Mouse (Mus musculus) intestine, embryonic 15.5 days (tissue): ENCODE measurements at regions not wholly inside any gene's neighbourhood (a gene's known extent, or its start where the extent isn't known, plus 50 kb on each side); places are given as distances from the start of the nearest gene placed in this dataset.
"Not testable (repeated sequence)": the region's sequence is repeated elsewhere in the genome, so short reads cannot be mapped to it uniquely, and the experiment has no call there.

Experiments
- ATAC-seq: fragments of 200-750 bp; cut with Nextera tagmentation; 2 replicates; pipeline ENCODE4 v1.8.0; 2017; ENCODE audit warnings: moderate TSS enrichment, moderate library complexity
- H3K27ac ChIP-seq: fragments of 300-500 bp; sonication (generic); 2 replicates; pipeline ENCODE4 v1.5.1; 2015; ENCODE audit warnings: mild to moderate bottlenecking, inconsistent platforms
- H3K27me3 ChIP-seq: fragments of 300-500 bp; sonication (generic); replicated peaks from 2 replicates; pipeline ENCODE4 v1.6.1; 2015; ENCODE audit warnings: inconsistent platforms
- H3K36me3 ChIP-seq: fragments of 300-500 bp; sonication (generic); 2 replicates; pipeline ENCODE4 v1.6.1; 2015; ENCODE audit warnings: inconsistent platforms
- H3K4me1 ChIP-seq: fragments of 300-500 bp; sonication (generic); replicated peaks from 2 replicates; pipeline ENCODE4 v1.6.1; 2015; ENCODE audit warnings: inconsistent platforms
- H3K4me2 ChIP-seq: fragments of 300-500 bp; sonication (generic); replicated peaks from 2 replicates; pipeline ENCODE4 v1.6.1; 2015; ENCODE audit warnings: mild to moderate bottlenecking, inconsistent platforms
- H3K4me3 ChIP-seq: fragments of 300-500 bp; sonication (generic); replicated peaks from 2 replicates; pipeline ENCODE4 v1.5.1; 2015; ENCODE audit warnings: inconsistent platforms
- H3K9ac ChIP-seq: fragments of 300-500 bp; sonication (generic); 2 replicates; pipeline ENCODE4 v1.6.1; 2015; ENCODE audit warnings: inconsistent platforms
- H3K9me3 ChIP-seq: fragments of 300-500 bp; sonication (generic); 2 replicates; pipeline ENCODE4 v1.6.1; 2016; ENCODE audit warnings: inconsistent platforms
- WGBS: fragments of 180-500 bp; shearing (Covaris S2); methylation state at CpG from one replicate; pipeline ENCODE4 v1.1.7; 2015; 5-methylcytosine and 5-hydroxymethylcytosine counted together

DNA sequence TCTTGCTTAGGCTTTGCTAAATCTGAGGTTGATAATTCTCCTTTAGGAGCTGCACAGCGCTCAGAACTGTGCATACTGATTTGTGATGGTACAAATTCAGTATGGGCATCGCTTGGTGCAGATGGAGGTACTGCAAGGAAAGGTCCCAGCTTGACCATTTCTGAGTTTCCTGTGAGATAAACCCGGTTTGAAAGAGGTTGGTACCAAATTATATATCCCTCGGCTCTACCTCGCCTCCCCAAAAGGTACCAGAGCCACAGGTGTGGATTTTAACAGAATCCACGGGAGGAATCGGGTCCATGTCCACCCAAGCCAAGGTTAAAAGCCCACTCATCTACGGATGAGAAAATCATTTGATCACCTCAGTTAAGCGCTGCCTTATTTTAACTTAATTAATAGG lies 172.5 kb upstream of the Zfp808 start:
- not testable (repeated sequence) for ATAC-seq, H3K27me3 ChIP-seq, H3K4me1 ChIP-seq, H3K4me3 ChIP-seq, H3K9me3 ChIP-seq, H3K36me3 ChIP-seq, H3K27ac ChIP-seq, H3K4me2 ChIP-seq, H3K9ac ChIP-seq
- 93% methylated on average over 9 of the region's 9 CpGs for WGBS

DNA sequence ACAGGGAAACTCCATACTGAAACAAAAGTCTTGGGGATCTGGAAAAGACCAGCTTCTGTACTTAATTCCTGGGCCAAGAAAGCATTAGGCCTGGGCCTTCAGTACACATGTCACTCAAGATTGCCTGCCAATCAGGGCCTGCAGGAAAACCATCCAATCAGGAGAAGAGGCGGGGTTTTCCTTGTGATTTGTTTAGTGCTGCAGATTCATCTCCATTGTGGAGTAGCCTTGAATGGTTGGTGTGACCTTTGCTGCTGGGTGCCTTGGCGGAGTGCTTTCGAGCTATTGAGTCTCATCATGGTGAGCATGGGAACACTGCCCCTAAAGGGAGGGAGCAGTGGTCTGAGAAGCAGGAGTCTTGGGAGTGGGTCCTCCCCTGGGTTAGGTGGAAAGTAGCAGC lies 150.8 kb upstream of the Zfp808 start:
- H3K27ac ChIP-seq, H3K9me3 ChIP-seq, H3K27me3 ChIP-seq, ATAC-seq, H3K4me2 ChIP-seq, H3K9ac ChIP-seq, H3K4me1 ChIP-seq, H3K36me3 ChIP-seq, H3K4me3 ChIP-seq: not testable (repeated sequence)
- 93% methylated on average over 3 of the region's 3 CpGs for WGBS

DNA sequence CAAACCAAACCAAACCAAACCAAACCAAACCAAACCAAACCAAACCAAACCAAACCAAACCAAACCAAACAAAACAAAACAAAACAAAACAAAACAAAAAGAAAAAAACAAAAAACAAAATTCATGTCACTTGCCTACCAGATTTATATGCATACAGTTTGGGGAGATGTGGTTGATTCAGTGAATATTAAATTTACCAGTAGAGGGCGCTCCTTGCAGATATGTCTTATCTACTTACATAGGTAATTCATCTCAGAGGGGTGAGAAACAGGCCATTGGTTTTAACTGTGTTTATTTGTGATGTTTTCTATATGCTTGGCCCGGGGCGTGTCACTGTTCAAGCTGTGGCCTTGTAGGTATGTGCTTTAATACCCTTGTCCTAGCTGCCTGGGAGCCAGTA lies 133.2 kb upstream of the Zfp808 start:
- not testable (repeated sequence) for H3K9me3 ChIP-seq, H3K27me3 ChIP-seq, H3K4me3 ChIP-seq, H3K4me2 ChIP-seq, H3K4me1 ChIP-seq, ATAC-seq, H3K9ac ChIP-seq, H3K27ac ChIP-seq, H3K36me3 ChIP-seq
- 64% methylated on average over 3 of the region's 3 CpGs for WGBS

DNA sequence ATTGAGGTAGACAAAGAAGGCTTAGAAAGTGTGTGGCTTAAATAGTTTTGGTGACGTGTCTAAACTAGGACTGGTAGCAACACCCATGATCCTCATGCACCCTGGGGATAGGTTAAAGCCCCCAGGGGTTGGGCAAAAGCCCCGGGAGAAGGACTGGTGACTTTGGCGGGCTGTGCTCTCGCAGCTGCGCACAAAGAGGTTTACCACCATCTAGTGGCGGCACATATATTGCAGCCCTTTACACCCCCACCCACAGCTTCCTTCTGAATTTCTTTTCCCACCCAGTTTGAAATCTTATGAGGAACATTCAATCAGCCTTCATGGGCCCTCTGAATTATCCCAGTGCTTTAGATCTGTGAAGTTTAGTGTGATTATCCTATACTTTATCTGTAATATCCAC lies 130.9 kb upstream of the Zfp808 start:
- not testable (repeated sequence) for H3K27ac ChIP-seq

DNA sequence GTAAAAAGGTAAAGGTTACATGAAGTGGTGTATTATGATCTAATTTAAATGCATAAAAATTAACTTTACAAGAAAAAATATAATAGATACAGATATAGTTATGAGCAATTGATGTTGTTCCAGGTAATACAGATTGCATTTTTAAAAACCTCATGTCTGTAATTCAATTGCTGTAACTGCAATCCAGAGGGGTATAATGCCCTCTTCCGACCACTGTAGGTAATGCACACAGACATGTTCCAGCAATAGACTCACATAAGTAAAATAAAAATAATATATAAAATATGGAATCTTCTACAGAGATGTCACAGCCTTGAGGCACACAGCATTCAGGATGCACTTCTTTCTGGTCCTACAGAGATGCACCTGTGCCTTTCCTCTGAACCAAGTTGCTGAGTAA lies 122.4 kb upstream of the Zfp808 start:
- H3K27me3 ChIP-seq, H3K4me3 ChIP-seq, H3K9ac ChIP-seq, H3K4me2 ChIP-seq, H3K4me1 ChIP-seq, H3K36me3 ChIP-seq, H3K27ac ChIP-seq, ATAC-seq, H3K9me3 ChIP-seq: not testable (repeated sequence)
- 76% methylated on average over 1 of the region's 1 CpGs for WGBS

More for the DNA sequence above, 130.9 kb upstream of the Zfp808 start:
- H3K9me3 ChIP-seq, H3K4me1 ChIP-seq, H3K9ac ChIP-seq, H3K27me3 ChIP-seq, H3K36me3 ChIP-seq: not testable (repeated sequence)
- WGBS = 5% methylated on average over 6 of the region's 6 CpGs
- Histone ChIP-seq H3K4me3 (0 out of 2 replicates have a peak overlapping the region, but pooled peaks have one; percentile 15), H3K4me2 (peak overlapping the region; percentile 48)
- ATAC-seq = 0 out of 2 replicates have a peak, but pooled peaks have one; percentile 28

DNA sequence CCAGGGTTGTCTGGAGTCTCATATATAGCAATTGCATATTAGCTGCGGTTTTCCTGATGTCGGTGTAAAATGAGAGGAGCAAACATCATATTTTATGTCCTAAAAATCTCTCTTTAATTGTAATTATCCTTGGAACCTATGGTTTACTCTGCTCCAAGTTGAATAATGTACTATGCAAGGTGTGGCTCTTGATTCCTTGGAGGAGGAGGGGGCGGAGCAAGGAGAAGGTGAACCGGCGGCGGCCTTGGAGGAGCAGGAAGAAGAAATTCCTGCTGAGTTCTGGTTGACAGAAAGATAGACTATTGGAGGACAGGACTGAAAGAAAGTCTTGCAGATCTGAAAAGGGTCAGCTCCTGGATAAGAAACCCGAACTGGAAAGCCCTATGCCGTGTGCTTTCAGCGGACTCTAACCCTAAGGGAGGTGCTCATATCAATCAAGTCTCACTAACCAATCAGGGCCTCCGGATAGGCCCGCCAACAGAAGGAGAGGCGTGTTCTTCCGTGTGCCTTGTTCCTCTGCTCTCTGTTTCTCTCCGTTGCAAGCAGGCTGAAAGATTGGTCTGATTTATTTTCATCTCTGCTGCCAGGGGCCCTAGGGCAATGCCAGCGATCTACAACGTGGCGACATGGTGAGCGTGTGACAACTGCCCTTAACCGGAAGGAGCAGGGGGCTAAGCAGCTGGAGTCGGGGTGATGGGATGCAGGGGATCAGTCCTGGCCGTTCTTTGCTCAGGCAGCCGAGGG lies 114.1 kb upstream of the Zfp808 start:
- Histone ChIP-seq H3K4me3 (peak overlapping the region; percentile 64), H3K27ac (peak overlapping the region; percentile 72), H3K4me2 (peak overlapping the region; percentile 56), H3K9ac (peak overlapping the region; percentile 69)
- H3K27me3 ChIP-seq, H3K36me3 ChIP-seq, H3K9me3 ChIP-seq, H3K4me1 ChIP-seq: not testable (repeated sequence)
- ATAC-seq = peak; percentile 99
- WGBS = 2% methylated on average over 22 of the region's 22 CpGs

DNA sequence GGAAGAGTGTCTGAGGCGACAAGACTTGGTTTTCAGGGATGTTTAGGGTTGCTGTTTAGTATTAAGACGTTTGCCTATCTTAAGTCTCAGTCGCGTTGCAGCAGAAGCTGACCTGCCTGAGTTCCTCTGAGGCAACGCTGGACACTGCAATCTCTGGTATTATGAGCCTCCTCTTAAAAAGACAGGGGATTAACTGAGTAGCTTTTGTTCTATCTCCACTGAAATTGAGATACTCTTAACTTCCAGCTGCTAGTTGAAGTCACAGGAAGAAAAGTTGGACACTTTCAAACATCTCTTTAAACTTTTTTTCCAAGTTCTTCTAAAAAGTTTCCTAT lies 113.6 kb upstream of the Zfp808 start:
- ATAC-seq = peak; percentile 63; the same call in 1 of the 2 replicates
- not testable (repeated sequence) for H3K9me3 ChIP-seq, H3K36me3 ChIP-seq, H3K27me3 ChIP-seq, H3K4me1 ChIP-seq
- peak overlapping the region; percentile 69 for H3K9ac ChIP-seq
- peak overlapping the region; percentile 64 for H3K4me3 ChIP-seq
- H3K4me2 ChIP-seq = peak overlapping the region; percentile 56
- WGBS = 0% methylated on average over 5 of the region's 5 CpGs
- H3K27ac ChIP-seq = peak overlapping the region; percentile 72

DNA sequence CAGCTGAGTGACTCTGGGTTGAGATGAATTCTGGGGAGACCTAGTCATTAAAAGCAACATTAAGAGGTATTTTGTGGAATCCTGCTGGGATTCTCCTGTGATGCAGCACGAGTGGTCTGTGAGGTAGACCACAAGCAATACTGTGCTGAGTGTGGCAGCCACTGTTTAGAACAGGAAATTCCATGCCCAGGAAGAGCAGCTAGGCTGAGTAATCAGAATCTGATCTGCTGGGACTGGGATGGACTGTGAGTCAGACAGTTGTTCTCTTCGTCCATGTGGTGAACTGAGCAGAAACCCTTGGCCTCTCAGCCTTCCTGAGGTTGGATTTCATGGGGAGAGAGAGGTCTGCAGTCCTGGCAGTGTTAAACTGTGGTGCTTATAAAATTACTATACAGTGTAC lies 92.0 kb upstream of the Zfp808 start:
- H3K36me3 ChIP-seq, H3K4me1 ChIP-seq, H3K27me3 ChIP-seq, H3K4me2 ChIP-seq, H3K9me3 ChIP-seq, H3K27ac ChIP-seq, ATAC-seq, H3K4me3 ChIP-seq, H3K9ac ChIP-seq: not testable (repeated sequence)
- 88% methylated on average over 2 of the region's 2 CpGs for WGBS

DNA sequence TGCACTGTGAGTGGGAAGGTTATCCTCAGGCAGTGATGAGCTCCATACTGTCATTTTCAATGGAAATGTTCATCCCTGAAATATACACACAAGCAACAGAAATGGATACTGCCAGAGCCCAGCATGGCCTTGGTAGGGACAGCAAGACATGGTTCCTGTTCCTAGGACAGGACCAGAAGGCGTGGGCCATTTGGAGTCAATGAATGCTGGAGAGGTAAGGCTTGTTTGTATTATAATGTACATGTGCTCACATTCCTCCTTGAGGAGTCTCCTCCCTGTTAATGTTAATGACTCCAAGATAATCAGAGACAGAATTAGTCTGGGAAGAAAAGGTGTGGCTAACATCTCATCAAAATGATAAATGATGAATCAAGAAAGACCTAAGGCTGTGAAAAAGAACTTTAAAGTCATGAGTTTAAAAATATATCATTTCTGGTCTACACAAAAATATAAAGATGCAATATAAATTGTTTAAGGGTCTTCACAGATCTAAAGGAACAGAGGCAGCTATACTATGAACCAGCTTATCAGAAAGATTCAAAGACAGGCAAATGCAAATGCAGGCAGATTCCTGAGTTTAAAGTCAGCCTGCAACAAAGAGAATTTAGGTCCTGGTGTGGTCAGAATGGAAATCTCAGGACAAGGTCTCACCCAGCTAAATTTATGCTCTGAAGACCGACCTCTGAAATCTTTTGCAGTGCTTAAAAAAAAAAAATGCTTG lies 51.6 kb upstream of the Zfp808 start:
- not testable (repeated sequence) for H3K9me3 ChIP-seq, H3K4me2 ChIP-seq, ATAC-seq, H3K27me3 ChIP-seq, H3K4me1 ChIP-seq, H3K27ac ChIP-seq, H3K9ac ChIP-seq, H3K36me3 ChIP-seq, H3K4me3 ChIP-seq
- WGBS = 61% methylated on average over 2 of the region's 2 CpGs

DNA sequence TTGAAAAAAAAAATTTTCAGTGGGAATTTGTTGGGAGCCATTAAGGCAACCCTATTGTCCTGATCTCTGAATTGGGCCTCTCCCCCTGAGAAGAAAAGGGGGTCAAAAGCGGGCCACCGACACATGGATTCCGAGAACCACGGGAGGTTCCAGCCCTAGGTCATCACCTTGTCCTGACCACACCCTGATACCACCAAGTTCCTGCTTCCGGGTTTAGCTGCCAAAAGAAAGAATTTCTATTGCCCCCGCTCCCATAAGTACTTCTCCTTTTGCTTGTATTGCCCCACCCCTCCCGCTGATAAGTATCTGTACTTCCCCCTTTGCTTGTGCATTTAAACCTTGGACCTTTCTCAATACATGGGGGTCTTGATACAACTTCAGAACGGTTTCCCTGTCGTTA lies 50.8 kb upstream of the Zfp808 start:
- not testable (repeated sequence) for H3K27ac ChIP-seq, H3K9me3 ChIP-seq, H3K9ac ChIP-seq, H3K4me2 ChIP-seq, ATAC-seq, H3K36me3 ChIP-seq, H3K27me3 ChIP-seq, H3K4me3 ChIP-seq, H3K4me1 ChIP-seq
- WGBS = 91% methylated on average over 9 of the region's 9 CpGs
